Mouse (Mus musculus) kidney, adult 10 weeks (tissue): ENCODE measurements around the gene Pear1. TPM values are rescaled to one million over a fixed set of nuclear protein-coding genes. Genes with fewer than 3 reads are reported as not detected.

Experiments
- polyA plus RNA-seq: library from polyadenylated mRNA; stranded (reverse); fragments of 350-450 nt; fragmentation: Illumina TruSeq; extraction: RNeasy Lipid Tissue Mini Kit (QIAGEN cat#74804); gene quantifications from one replicate; pipeline ENCODE4 v1.2.3, GENCODE M21; 2014; ENCODE audit warnings: low read depth, low replicate concordance

The Pear1 gene
- 0.89 TPM for polyA plus RNA-seq

GRCm38 (mm10) chr3:87824206-87824605, at the start of gene Pear1:
Gene Pear1, minus strand, starts transcription at chr3:87824306.

GRCm38 (mm10) chr3:87846650-87847110, 22.6 kb upstream of the Pear1 start, which contains the start of gene Sh2d2a:
Gene Sh2d2a, plus strand, starts transcription at chr3:87846755.

GRCm38 (mm10) chr3:87796736-87797334, 27.3 kb downstream of the Pear1 start, which contains the start of gene Insrr:
Gene Insrr, plus strand, starts transcription at chr3:87796951.

GRCm38 (mm10) chr3:87794922-87795325, 29.2 kb downstream of the Pear1 start, which contains the start of gene Ntrk1:
Gene Ntrk1, minus strand, starts transcription at chr3:87795162.

GRCm38 (mm10) chr3:87748431-87748830, 75.7 kb downstream of the Pear1 start, which contains the start of gene Lrrc71:
Gene Lrrc71, minus strand, starts transcription at chr3:87748625.

Other genes starting within 250 kb of the Pear1 start
- gene Arhgef11, start 206.7 kb downstream of the Pear1 start, polyA plus RNA-seq = 22.6 TPM
- gene Lrrc71, start 75.7 kb downstream of the Pear1 start, polyA plus RNA-seq = not detected
- not detected for gene Ntrk1, start 29.1 kb downstream of the Pear1 start, polyA plus RNA-seq
- gene Insrr, start 27.4 kb downstream of the Pear1 start, polyA plus RNA-seq = 1.1 TPM
- not detected for gene Sh2d2a, start 22.4 kb upstream of the Pear1 start, polyA plus RNA-seq
- gene Prcc, start 61.3 kb upstream of the Pear1 start, polyA plus RNA-seq = 3.1 TPM
- gene Hdgf, start 82.0 kb upstream of the Pear1 start, polyA plus RNA-seq = 129 TPM
- 80.9 TPM for gene Mrpl24, start 95.2 kb upstream of the Pear1 start, polyA plus RNA-seq
- gene Isg20l2, start 106.0 kb upstream of the Pear1 start, polyA plus RNA-seq = 16.4 TPM
- 4.0 TPM for gene Rrnad1, start 106.4 kb upstream of the Pear1 start, polyA plus RNA-seq
- gene Crabp2, start 124.4 kb upstream of the Pear1 start, polyA plus RNA-seq = not detected
- gene Nes, start 146.8 kb upstream of the Pear1 start, polyA plus RNA-seq = 14.6 TPM
- gene Bcan, start 175.9 kb upstream of the Pear1 start, polyA plus RNA-seq = not detected
- gene Hapln2, start 203.3 kb upstream of the Pear1 start, polyA plus RNA-seq = not detected
- 5.6 TPM for gene Gpatch4, start 218.8 kb upstream of the Pear1 start, polyA plus RNA-seq
- 26.2 TPM for gene Naxe, start 234.2 kb upstream of the Pear1 start, polyA plus RNA-seq